Mouse (Mus musculus): ENCODE measurements around the gene Tgfa. TPM values are rescaled to one million over a fixed set of nuclear protein-coding genes. Genes with fewer than 3 reads are reported as not detected.

Tgfa gene
- polyA plus RNA-seq, 1 experiment from 2014 or later = 7.2 TPM

DNA sequence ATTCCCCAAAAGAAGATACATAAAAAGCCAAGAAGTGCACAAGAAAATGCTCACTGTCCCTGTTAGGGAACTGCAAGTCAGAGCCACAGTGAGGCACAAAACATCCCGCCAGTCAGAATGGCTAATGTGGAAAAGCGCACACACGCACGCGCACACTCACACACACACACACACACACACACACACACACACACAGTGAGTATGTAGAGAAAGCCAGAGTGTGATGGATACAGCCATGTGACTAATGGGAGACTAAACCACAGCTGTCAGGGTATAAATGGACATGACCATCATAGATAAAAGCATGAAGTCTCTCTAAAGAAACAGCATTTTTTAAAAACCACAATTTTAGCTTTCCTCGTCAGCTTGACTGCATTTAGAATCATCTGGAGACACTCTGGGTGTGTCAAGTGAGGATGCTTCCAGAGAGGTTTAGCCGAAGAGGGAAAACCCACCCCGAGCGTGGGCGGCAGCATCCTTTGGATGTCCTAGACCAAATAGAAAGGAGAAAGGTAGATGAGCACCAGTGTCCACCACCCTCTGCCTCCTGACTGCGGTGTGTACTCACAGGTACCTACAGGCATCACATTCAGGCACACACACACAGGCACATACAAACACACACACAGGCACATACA, 86.7 kb downstream of the Tgfa start:
- ATAC-seq (ENCODE audit: insufficient read depth, low FRiP score) = no peak
- Histone ChIP-seq H3K27ac (ENCODE audit: low read length) (no peak overlapping the region), H3K36me3 (ENCODE audit: control insufficient read depth, insufficient read depth, low read length) (no peaks in the 10 kb centered on the region), H3K9ac (ENCODE audit: low read length) (no peak overlapping the region), H3K9me3 (replicated peaks; ENCODE audit: control insufficient read depth, low read length) (no peaks in the 10 kb centered on the region), H3K4me2 (ENCODE audit: low read depth, low read length) (no peak overlapping the region), H3K4me3 (replicated peaks; ENCODE audit: low read length) (no peak overlapping the region), H3K27me3 (ENCODE audit: control insufficient read depth, insufficient read depth, low read length) (no peaks in the 10 kb centered on the region), H3K4me1 (ENCODE audit: control insufficient read depth, insufficient read depth, low read length) (no peaks in the 10 kb centered on the region)
- 83% methylated on average over 11 of the region's 11 CpGs for WGBS

DNA sequence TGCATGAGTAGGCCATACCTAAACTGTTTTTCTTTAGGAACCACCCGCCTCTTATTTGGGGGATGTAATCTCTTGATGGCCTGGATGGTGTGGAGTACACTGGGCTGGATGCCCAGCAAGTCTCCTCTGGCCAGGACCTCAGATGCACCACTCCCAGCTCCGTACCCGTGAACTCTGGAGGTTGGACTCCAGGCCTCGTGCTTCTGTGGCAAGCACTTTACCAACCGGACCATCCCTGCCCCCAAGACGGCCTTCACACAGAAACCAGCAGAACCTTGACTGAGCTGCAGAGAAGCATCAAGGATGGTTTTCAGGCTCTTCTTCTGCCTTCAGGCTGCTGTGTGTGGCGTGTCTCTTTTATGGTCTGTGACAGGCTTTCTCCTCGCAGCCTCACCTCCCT, 98.3 kb downstream of the Tgfa start:
- Histone ChIP-seq H3K9me3 (replicated peaks; ENCODE audit: control insufficient read depth, low read length) (no peaks in the 10 kb centered on the region), H3K9ac (ENCODE audit: low read length) (no peak overlapping the region), H3K4me3 (replicated peaks; ENCODE audit: low read length) (no peak overlapping the region), H3K4me1 (ENCODE audit: control insufficient read depth, insufficient read depth, low read length) (0 out of 2 replicates have a peak, but pooled peaks cover 3% of the 10 kb centered on the region), H3K27me3 (ENCODE audit: control insufficient read depth, insufficient read depth, low read length) (no peaks in the 10 kb centered on the region), H3K27ac (ENCODE audit: low read length) (no peak overlapping the region), H3K4me2 (ENCODE audit: low read depth, low read length) (no peak overlapping the region), H3K36me3 (ENCODE audit: control insufficient read depth, insufficient read depth, low read length) (no peaks in the 10 kb centered on the region)
- 74% methylated on average over 8 of the region's 8 CpGs for WGBS
- ATAC-seq (ENCODE audit: insufficient read depth, low FRiP score) = no peak

DNA sequence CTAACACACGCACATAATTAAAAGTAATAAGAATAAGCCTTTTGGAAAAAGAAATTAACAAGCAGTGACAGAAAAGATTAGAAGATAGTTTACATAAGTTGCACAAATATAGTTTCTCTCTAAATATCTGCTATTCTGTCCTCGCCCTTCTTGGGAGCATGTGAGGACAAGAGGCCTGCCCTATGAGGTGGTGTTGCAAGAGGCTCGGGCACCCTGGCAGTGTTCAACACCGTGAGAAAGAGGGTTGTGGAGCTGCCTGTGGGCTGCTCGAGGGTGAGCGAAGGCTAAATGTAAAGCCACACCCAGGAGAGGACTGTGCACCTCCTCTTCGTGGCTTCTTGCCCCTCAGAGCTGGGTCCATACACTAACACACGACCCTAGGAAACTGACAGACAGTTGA, 100.4 kb downstream of the Tgfa start:
- H3K36me3 ChIP-seq (ENCODE audit: control insufficient read depth, insufficient read depth, low read length) = no peaks in the 10 kb centered on the region
- H3K27ac ChIP-seq (ENCODE audit: low read length) = no peak overlapping the region
- ATAC-seq (ENCODE audit: insufficient read depth, low FRiP score) = no peak
- no peaks in the 10 kb centered on the region for H3K27me3 ChIP-seq (ENCODE audit: control insufficient read depth, insufficient read depth, low read length)
- WGBS = 59% methylated on average over 8 of the region's 8 CpGs
- no peak overlapping the region for H3K4me2 ChIP-seq (ENCODE audit: low read depth, low read length)
- H3K4me3 ChIP-seq (replicated peaks; ENCODE audit: low read length) = no peak overlapping the region
- no peak overlapping the region for H3K9ac ChIP-seq (ENCODE audit: low read length)
- no peaks in the 10 kb centered on the region for H3K9me3 ChIP-seq (replicated peaks; ENCODE audit: control insufficient read depth, low read length)
- H3K4me1 ChIP-seq (ENCODE audit: control insufficient read depth, insufficient read depth, low read length) = 0 out of 2 replicates have a peak, but pooled peaks cover 3% of the 10 kb centered on the region

DNA sequence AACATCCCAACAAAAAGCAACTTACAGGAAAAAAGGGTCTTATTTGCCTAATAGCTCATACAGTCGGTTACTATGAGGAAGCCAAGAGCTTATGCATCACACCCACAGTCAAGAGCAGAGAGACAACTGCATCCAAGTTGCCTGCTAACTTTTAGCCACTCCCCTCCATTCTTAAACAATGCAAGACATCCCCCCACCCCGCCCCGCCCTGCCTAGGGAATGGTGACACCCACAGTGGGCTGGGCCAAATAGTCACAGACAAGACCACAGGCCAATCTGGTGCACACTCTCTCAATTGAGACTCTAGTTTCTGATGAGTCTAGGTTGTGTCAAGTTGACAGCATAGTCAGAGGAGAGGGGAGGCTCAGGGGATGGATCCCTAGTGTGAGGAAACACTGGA, 101.1 kb downstream of the Tgfa start:
- H3K9ac ChIP-seq (ENCODE audit: low read length) = no peak overlapping the region
- WGBS = 83% methylated on average over 3 of the region's 3 CpGs
- H3K9me3 ChIP-seq (replicated peaks; ENCODE audit: control insufficient read depth, low read length) = no peaks in the 10 kb centered on the region
- H3K27me3 ChIP-seq (ENCODE audit: control insufficient read depth, insufficient read depth, low read length) = no peaks in the 10 kb centered on the region
- 0 out of 2 replicates have a peak, but pooled peaks cover 3% of the 10 kb centered on the region for H3K4me1 ChIP-seq (ENCODE audit: control insufficient read depth, insufficient read depth, low read length)
- no peak for ATAC-seq (ENCODE audit: insufficient read depth, low FRiP score)
- H3K36me3 ChIP-seq (ENCODE audit: control insufficient read depth, insufficient read depth, low read length) = no peaks in the 10 kb centered on the region
- no peak overlapping the region for H3K4me3 ChIP-seq (replicated peaks; ENCODE audit: low read length)
- no peak overlapping the region for H3K4me2 ChIP-seq (ENCODE audit: low read depth, low read length)
- no peak overlapping the region for H3K27ac ChIP-seq (ENCODE audit: low read length)

DNA sequence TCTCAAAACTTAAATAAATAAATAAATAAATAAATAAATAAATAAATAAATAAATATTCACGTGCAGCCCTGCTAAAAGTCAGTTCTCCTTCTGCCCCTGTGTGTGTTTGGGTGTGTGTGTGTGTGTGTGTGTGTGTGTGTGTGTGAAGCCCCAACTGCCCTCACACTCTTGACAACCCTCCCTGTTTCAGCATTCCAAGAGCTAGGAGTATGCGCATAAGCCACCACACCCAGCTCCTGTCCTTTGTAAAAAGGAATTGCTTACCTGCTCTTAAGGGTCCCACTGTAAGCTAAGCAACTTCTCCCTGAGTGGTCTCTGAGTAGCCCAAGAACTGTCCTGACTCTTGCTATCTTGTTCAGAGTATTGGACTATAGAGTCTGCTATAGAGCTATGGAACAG, 101.9 kb downstream of the Tgfa start:
- H3K27ac ChIP-seq (ENCODE audit: low read length) = no peak overlapping the region
- no peak overlapping the region for H3K9ac ChIP-seq (ENCODE audit: low read length)
- no peaks in the 10 kb centered on the region for H3K36me3 ChIP-seq (ENCODE audit: control insufficient read depth, insufficient read depth, low read length)
- 0 out of 2 replicates have a peak, but pooled peaks cover 3% of the 10 kb centered on the region for H3K4me1 ChIP-seq (ENCODE audit: control insufficient read depth, insufficient read depth, low read length)
- H3K4me2 ChIP-seq (ENCODE audit: low read depth, low read length) = no peak overlapping the region
- H3K4me3 ChIP-seq (replicated peaks; ENCODE audit: low read length) = no peak overlapping the region
- no peak for ATAC-seq (ENCODE audit: insufficient read depth, low FRiP score)
- 88% methylated on average over 2 of the region's 2 CpGs for WGBS
- no peaks in the 10 kb centered on the region for H3K9me3 ChIP-seq (replicated peaks; ENCODE audit: control insufficient read depth, low read length)
- H3K27me3 ChIP-seq (ENCODE audit: control insufficient read depth, insufficient read depth, low read length) = no peaks in the 10 kb centered on the region

DNA sequence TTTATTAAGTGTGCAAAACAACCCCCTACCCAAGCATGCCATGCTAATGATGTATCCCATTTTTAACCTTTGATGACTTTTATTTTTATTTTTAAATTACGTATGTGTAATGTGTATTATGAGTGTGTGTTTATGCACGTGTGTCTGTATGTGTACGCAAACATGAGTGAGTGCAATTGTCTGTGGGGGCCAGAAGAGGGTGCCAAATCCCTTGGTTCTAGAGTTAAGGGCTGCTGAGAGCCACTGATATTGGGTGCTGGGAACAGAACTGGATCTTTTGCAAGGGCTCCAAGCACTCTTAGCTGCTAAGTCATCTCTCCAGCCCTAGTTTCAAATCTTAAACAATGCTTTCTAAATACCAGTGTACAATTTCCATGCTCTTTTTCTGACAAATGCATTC, 103.9 kb downstream of the Tgfa start:
- no peak for ATAC-seq (ENCODE audit: insufficient read depth, low FRiP score)

DNA sequence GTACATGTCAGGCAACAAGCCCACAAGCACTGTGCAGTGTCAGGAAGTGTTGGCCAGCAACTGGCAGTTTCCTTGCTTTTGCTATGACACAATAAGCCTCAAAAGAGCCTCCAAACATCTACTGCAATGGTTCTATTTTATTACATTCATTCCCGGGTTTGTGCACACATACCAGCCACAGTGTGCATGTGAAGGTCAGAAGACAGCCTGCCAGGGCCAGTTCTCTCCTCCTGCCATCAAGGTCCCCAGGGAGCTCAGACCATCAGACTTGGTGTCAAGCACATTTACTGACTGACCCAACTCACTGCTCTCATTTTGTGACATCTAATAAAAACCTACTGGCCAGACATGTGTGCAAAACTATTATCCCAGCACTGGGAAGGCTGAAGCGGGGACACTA, 104.4 kb downstream of the Tgfa start:
- Histone ChIP-seq H3K9ac (ENCODE audit: low read length) (no peak overlapping the region), H3K9me3 (replicated peaks; ENCODE audit: control insufficient read depth, low read length) (no peaks in the 10 kb centered on the region), H3K27ac (ENCODE audit: low read length) (no peak overlapping the region), H3K36me3 (ENCODE audit: control insufficient read depth, insufficient read depth, low read length) (no peaks in the 10 kb centered on the region), H3K27me3 (ENCODE audit: control insufficient read depth, insufficient read depth, low read length) (no peaks in the 10 kb centered on the region), H3K4me3 (replicated peaks; ENCODE audit: low read length) (no peak overlapping the region), H3K4me2 (ENCODE audit: low read depth, low read length) (no peak overlapping the region), H3K4me1 (ENCODE audit: control insufficient read depth, insufficient read depth, low read length) (0 out of 2 replicates have a peak, but pooled peaks cover 3% of the 10 kb centered on the region)
- 80% methylated on average over 2 of the region's 2 CpGs for WGBS
- no peak for ATAC-seq (ENCODE audit: insufficient read depth, low FRiP score)

More for the DNA sequence above, 103.9 kb downstream of the Tgfa start:
- H3K9ac ChIP-seq (ENCODE audit: low read length) = no peak overlapping the region
- H3K4me2 ChIP-seq (ENCODE audit: low read depth, low read length) = no peak overlapping the region
- no peaks in the 10 kb centered on the region for H3K36me3 ChIP-seq (ENCODE audit: control insufficient read depth, insufficient read depth, low read length)
- WGBS = 84% methylated on average over 3 of the region's 3 CpGs
- no peaks in the 10 kb centered on the region for H3K9me3 ChIP-seq (replicated peaks; ENCODE audit: control insufficient read depth, low read length)
- no peak overlapping the region for H3K4me3 ChIP-seq (replicated peaks; ENCODE audit: low read length)
- H3K27me3 ChIP-seq (ENCODE audit: control insufficient read depth, insufficient read depth, low read length) = no peaks in the 10 kb centered on the region
- 0 out of 2 replicates have a peak, but pooled peaks cover 3% of the 10 kb centered on the region for H3K4me1 ChIP-seq (ENCODE audit: control insufficient read depth, insufficient read depth, low read length)
- no peak overlapping the region for H3K27ac ChIP-seq (ENCODE audit: low read length)

DNA sequence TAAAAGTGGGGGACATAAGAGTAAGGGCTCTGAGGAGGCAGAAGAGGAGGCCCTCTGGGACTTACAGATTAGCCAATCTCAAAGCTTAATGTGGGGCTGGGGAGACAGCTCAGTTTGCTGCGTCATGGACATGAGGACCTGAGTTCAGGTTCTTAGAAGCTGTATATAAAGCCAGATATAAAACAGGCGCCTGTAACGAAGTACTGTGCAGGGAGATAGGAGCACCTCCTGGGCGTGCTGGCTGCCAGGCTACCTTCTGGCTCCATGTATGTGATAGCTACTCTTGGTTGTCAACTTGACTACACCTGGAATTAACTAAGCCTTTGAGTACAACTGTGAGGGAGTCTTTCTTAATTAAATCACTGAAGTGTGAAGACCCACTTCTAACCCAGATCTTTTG, 110.7 kb downstream of the Tgfa start:
- 77% methylated on average over 4 of the region's 4 CpGs for WGBS
- no peaks in the 10 kb centered on the region for H3K9me3 ChIP-seq (replicated peaks; ENCODE audit: control insufficient read depth, low read length)
- no peak for ATAC-seq (ENCODE audit: insufficient read depth, low FRiP score)

DNA sequence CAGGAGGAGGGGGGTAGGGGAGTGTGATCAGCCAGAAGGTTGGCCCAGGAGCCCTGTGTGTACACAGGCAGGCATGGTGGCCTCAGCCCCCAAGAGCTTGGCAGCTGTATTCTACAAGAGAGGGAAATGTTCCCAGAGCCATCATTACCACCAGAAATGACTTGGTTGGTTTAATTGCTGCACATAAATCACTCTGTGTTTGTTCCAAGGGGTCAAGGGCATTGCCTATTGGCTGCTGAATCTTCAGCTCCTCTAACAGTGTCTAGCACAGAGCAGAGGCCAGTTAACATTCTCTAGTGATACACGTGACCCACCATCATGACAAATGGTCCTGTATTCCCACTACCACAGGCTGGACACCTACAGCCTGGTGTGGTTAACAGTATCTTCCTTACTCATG, 119.0 kb downstream of the Tgfa start:
- H3K27ac ChIP-seq (ENCODE audit: low read length) = no peak overlapping the region
- no peak for ATAC-seq (ENCODE audit: insufficient read depth, low FRiP score)
- no peak overlapping the region for H3K4me3 ChIP-seq (replicated peaks; ENCODE audit: low read length)
- WGBS = 51% methylated on average over 1 of the region's 1 CpGs
- no peaks in the 10 kb centered on the region for H3K4me1 ChIP-seq (ENCODE audit: control insufficient read depth, insufficient read depth, low read length)
- H3K9ac ChIP-seq (ENCODE audit: low read length) = no peak overlapping the region
- H3K27me3 ChIP-seq (ENCODE audit: control insufficient read depth, insufficient read depth, low read length) = no peaks in the 10 kb centered on the region
- no peaks in the 10 kb centered on the region for H3K9me3 ChIP-seq (replicated peaks; ENCODE audit: control insufficient read depth, low read length)
- no peaks in the 10 kb centered on the region for H3K36me3 ChIP-seq (ENCODE audit: control insufficient read depth, insufficient read depth, low read length)
- H3K4me2 ChIP-seq (ENCODE audit: low read depth, low read length) = no peak overlapping the region

More for the DNA sequence above, 110.7 kb downstream of the Tgfa start:
- Histone ChIP-seq H3K27me3 (ENCODE audit: control insufficient read depth, insufficient read depth, low read length) (no peaks in the 10 kb centered on the region), H3K27ac (ENCODE audit: low read length) (no peak overlapping the region), H3K9ac (ENCODE audit: low read length) (no peak overlapping the region), H3K4me3 (replicated peaks; ENCODE audit: low read length) (no peak overlapping the region), H3K36me3 (ENCODE audit: control insufficient read depth, insufficient read depth, low read length) (no peaks in the 10 kb centered on the region), H3K4me1 (ENCODE audit: control insufficient read depth, insufficient read depth, low read length) (no peaks in the 10 kb centered on the region), H3K4me2 (ENCODE audit: low read depth, low read length) (no peak overlapping the region)

Data from stomach, embryonic 16.5 days (tissue).